Mouse (Mus musculus) small intestine, adult 2 months (tissue): ENCODE results near the gene Ankrd11. TPM values are rescaled to one million over a fixed set of nuclear protein-coding genes. Genes with fewer than 3 reads are reported as not detected.
"Not testable (repeated sequence)": the region's sequence is repeated elsewhere in the genome, so short reads cannot be mapped to it uniquely, and the experiment has no call there.

ENCODE experiments used
- H3K27ac ChIP-seq: fragments of 200-500 bp; 2 replicates; pipeline ENCODE4 v1.5.1; 2012; ENCODE audit warnings: low read depth, low read length, control low read depth, inconsistent platforms; ENCODE audit not compliant: insufficient read depth
- H3K27me3 ChIP-seq: fragments of 200-500 bp; 2 replicates; pipeline ENCODE4 v1.6.1; 2012; ENCODE audit warnings: mild to moderate bottlenecking, moderate library complexity, low read length, inconsistent platforms; ENCODE audit not compliant: control insufficient read depth, insufficient read depth
- H3K36me3 ChIP-seq: fragments of 200-500 bp; 2 replicates; pipeline ENCODE4 v1.6.1; 2012; ENCODE audit warnings: mild to moderate bottlenecking, low read length, control low read depth, inconsistent platforms; ENCODE audit not compliant: control insufficient read depth, insufficient read depth
- H3K4me1 ChIP-seq: fragments of 200-500 bp; 2 replicates; pipeline ENCODE4 v1.6.1; 2012; ENCODE audit warnings: low read length, inconsistent platforms, mixed read lengths; ENCODE audit not compliant: control insufficient read depth, insufficient read depth, insufficient read length
- H3K4me3 ChIP-seq: fragments of 200-500 bp; 2 replicates; pipeline ENCODE4 v1.5.1; 2012; ENCODE audit warnings: low read depth, mild to moderate bottlenecking, control low read depth, inconsistent platforms, low read length, moderate library complexity
- CTCF ChIP-seq: fragments of 200-500 bp; IDR thresholded peaks from 2 replicates; pipeline ENCODE4 v1.5.1; 2012; ENCODE audit warnings: low read depth, mild to moderate bottlenecking, control low read depth, inconsistent platforms, low read length, moderate library complexity, mixed read lengths; ENCODE audit not compliant: insufficient replicate concordance, insufficient read length; ENCODE audit errors: extremely low read depth
- POLR2A ChIP-seq: fragments of 200-500 bp; IDR thresholded peaks from 2 replicates; pipeline ENCODE4 v1.6.1; 2012; ENCODE audit warnings: low read depth, mild to moderate bottlenecking, control low read depth, inconsistent platforms, low read length, moderate library complexity
- WGBS: fragments of 180-500 bp; shearing (Covaris S2); methylation state at CpG from one replicate; pipeline ENCODE4 v1.1.7; 2018; 5-methylcytosine and 5-hydroxymethylcytosine counted together
- polyA plus RNA-seq: library from polyadenylated mRNA; depleted of rRNA; stranded (reverse); fragments of >200 nt; gene quantifications from 2 replicates; pipeline ENCODE4 v1.2.3, GENCODE M21; 2012

The Ankrd11 gene
- polyA plus RNA-seq, 1 experiment, result 79.9 TPM

GRCm38 (mm10) chr8:123032730-123033129 lies 9.3 kb downstream of the Ankrd11 start:
- Histone ChIP-seq H3K4me1 (peaks cover 29% of the 10 kb centered on the region), H3K4me3 (no peak overlapping the region), H3K27me3 (no peaks in the 10 kb centered on the region), H3K36me3 (no peaks in the 10 kb centered on the region), H3K27ac (no peak overlapping the region)
- no peak for TF ChIP-seq CTCF
- TF ChIP-seq POLR2A, result no peak

DNA sequence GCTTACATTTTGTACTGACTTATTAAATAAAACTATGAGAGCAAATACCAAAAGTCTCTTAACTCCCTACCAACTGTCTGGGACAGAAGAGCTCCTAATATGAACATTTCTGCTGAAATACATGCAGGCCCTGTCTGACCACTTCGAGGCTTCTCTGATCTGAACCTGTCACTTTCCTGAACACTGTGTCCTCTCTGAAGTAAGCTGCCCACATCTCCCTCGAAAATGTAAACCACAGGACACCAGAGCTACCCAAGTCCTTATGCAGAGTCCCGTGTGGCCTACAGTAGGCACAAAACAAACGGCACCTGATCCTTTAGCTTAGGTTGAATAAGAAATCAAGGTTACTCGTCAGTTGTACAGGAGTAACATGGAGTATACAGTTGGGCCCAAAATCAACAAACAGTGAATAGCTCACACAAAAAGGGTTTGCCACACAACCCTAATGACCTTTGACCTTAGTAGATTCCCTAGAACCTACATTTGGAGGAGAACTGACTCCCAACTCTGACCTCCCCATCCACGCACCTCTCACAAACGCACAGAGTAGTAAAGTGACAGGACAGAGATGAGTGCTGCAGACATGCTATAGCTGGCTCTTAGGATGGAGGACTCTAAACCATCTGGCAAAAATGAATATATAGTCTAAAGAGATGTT lies 10.6 kb downstream of the Ankrd11 start:
- H3K4me1 ChIP-seq, result peaks cover 21% of the 10 kb centered on the region
- TF ChIP-seq POLR2A (no peak), CTCF (no peak)
- WGBS, result 44% methylated on average over 7 of the region's 7 CpGs

GRCm38 (mm10) chr8:123030091-123030490 lies 12.0 kb downstream of the Ankrd11 start:
- 70% methylated on average over 5 of the region's 5 CpGs for WGBS

More for the DNA sequence above, 10.6 kb downstream of the Ankrd11 start:
- Histone ChIP-seq H3K27me3 (no peaks in the 10 kb centered on the region), H3K36me3 (no peaks in the 10 kb centered on the region), H3K4me3 (no peak overlapping the region), H3K27ac (no peak overlapping the region)

DNA sequence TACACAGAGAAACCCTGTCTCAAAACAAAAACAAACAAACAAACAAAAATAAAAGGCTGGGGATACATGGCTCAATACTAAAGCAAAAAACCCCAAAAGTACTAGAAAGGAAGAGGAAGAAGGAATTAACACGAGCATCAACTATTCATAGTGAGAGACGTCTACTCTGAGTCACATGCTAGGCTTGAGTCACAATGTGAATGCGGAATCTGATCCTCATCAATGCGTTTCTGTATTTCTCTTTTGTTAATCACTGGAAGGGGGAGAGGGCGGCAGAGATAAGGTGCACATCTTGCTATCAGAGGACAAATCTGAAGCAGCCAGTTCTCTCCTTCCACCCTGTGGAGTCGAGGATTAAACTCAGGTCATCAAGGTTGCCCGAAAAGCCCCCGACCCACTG lies 14.3 kb downstream of the Ankrd11 start:
- TF ChIP-seq CTCF (no peak), POLR2A (no peak)
- Histone ChIP-seq H3K36me3 (no peaks in the 10 kb centered on the region), H3K4me3 (no peak overlapping the region), H3K4me1 (peaks cover 21% of the 10 kb centered on the region), H3K27me3 (no peaks in the 10 kb centered on the region), H3K27ac (peak overlapping the region; percentile 44; the same call in 1 of the 2 replicates)
- WGBS, result 80% methylated on average over 8 of the region's 8 CpGs

More at GRCm38 (mm10) chr8:123030091-123030490, 12.0 kb downstream of the Ankrd11 start:
- H3K27me3 ChIP-seq, H3K27ac ChIP-seq, H3K4me3 ChIP-seq, H3K36me3 ChIP-seq: not testable (repeated sequence)
- H3K4me1 ChIP-seq, result peaks cover 22% of the 10 kb centered on the region

DNA sequence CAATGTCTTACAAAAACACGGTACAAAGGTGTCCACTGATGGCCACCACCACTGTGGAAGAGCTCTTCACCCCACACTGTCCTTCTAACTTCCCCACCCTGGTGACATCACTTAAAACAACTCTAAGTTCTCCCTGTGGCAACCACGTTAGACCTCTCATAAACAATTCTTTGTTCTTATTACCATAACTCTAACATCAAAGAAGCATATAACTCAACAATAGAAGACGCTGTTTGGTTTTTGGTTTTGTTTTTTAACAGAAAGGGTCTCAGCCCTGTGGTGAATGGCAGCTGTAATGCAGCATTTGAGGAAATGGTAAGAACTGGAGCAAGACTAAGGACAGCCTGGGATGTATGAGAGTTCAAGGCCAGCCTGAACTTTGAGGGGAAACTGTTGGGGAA lies 16.1 kb downstream of the Ankrd11 start:
- Histone ChIP-seq H3K4me1 (peaks cover 23% of the 10 kb centered on the region), H3K4me3 (no peak overlapping the region), H3K36me3 (no peaks in the 10 kb centered on the region), H3K27me3 (no peaks in the 10 kb centered on the region), H3K27ac (no peak overlapping the region)
- TF ChIP-seq POLR2A (no peak), CTCF (no peak)
- 66% methylated on average over 3 of the region's 3 CpGs for WGBS

DNA sequence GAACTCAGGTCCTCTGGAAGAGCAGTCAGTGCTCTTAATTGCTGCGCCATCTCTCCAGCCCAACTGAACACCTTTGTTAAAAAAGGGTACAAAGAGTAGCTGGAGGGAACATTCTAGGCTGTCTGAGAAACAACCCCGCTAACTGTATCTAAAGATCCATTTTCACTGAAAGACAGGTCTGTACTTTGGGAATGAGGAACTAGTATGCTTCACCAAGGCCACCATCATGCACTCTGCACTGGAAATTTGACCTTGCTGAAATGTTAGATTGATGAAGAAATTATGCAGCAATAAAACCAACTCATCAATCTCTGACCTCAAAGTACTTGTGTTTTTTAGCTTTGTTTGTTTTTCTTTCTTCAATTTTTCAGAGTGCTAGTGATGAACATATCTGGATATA lies 17.9 kb downstream of the Ankrd11 start:
- WGBS, result 95% methylated on average over 2 of the region's 2 CpGs

DNA sequence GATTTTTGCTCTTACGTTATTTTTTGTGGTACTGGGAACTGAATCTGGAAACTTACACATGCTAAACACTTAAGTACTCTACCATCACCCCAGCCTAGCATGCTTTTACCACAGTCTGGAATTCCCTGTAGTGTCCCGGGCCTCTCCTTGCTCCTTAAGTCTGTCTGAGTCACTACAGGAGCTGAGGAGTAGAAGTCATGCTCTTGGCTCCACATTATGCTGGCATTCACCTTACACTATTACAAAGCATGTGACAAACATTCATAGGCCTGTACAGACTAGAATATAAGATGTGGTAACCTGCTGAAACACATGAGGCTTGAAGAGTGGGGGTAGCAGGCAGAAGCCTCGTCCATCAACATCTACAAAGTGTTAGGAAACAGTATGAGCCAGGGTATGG lies 19.4 kb downstream of the Ankrd11 start:
- Histone ChIP-seq H3K27me3 (no peaks in the 10 kb centered on the region), H3K36me3 (no peaks in the 10 kb centered on the region), H3K4me3 (no peak overlapping the region), H3K4me1 (peaks cover 35% of the 10 kb centered on the region; the same call in 1 of the 2 replicates), H3K27ac (0 out of 2 replicates have a peak overlapping the region, but pooled peaks have one; percentile 5)
- WGBS, result 61% methylated on average over 3 of the region's 3 CpGs
- TF ChIP-seq POLR2A (no peak), CTCF (no peak)

More for the DNA sequence above, 17.9 kb downstream of the Ankrd11 start:
- no peaks in the 10 kb centered on the region for H3K36me3 ChIP-seq
- H3K4me3 ChIP-seq, result no peak overlapping the region
- TF ChIP-seq POLR2A (no peak), CTCF (no peak)
- no peaks in the 10 kb centered on the region for H3K27me3 ChIP-seq
- no peak overlapping the region for H3K27ac ChIP-seq
- peaks cover 27% of the 10 kb centered on the region; the same call in 1 of the 2 replicates for H3K4me1 ChIP-seq
